In genomic region chr1:118553045-118553444, GRCm38 (mm10) we compare ENCODE assay signal across 24 mouse cellular contexts.
DNase-seq lines count a peak whose midpoint lies in the region; ATAC-seq and TF ChIP-seq lines count a peak whose summit lies in the region.
"Had no signal": no experiment of that assay in that cellular context is flagged by ENCODE, and none has a peak within 500 bp of the region (broad histone marks: within the 10 kb centered on the region; RNA-seq: fewer than 3 reads in every experiment).

No protein-coding gene starts in this region.

- no peak for TF ChIP-seq CTCF in layer of hippocampus, adult 2 months (conservative IDR thresholded peaks at IDR 0.05)
- TF ChIP-seq CTCF in G1E (IDR thresholded peaks at IDR 0.05; ENCODE audit: low read depth, low read length) (no peak), MEL (IDR thresholded peaks at IDR 0.05 in 2 of 3, conservative IDR thresholded peaks at IDR 0.05 in 1 of 3; ENCODE audit: control insufficient read depth in 1 of 3, insufficient read depth in 1 of 3, low read depth in 2 of 3, low read length in 3 of 3, poor library complexity in 1 of 3, severe bottlenecking in 1 of 3) (no peak)

- H3K4me3 ChIP-seq in layer of hippocampus, adult 2 months: no peak overlapping the region
- H3K4me3 ChIP-seq in G1E (ENCODE audit: low read depth, low read length): no peak overlapping the region
- H3K4me3 ChIP-seq in MEL (ENCODE audit: control insufficient read depth in 1 of 2, insufficient read depth in 1 of 2, low read depth in 2 of 2, low read length in 2 of 2): no peak overlapping the region

- H3K27me3 ChIP-seq in G1E (ENCODE audit: insufficient read depth, low read length) (no peaks in the 10 kb centered on the region), MEL (ENCODE audit: control insufficient read depth in 1 of 2, insufficient read depth in 2 of 2, low read length in 2 of 2) (no peaks in the 10 kb centered on the region)
- H3K27me3 ChIP-seq: CH12.LX, Patski had no signal

- peak overlapping the region; percentile 5; the same call in 1 of the 2 replicates for H3K27ac ChIP-seq in layer of hippocampus, adult 2 months
- H3K27ac ChIP-seq in MEL (ENCODE audit: control insufficient read depth, low read depth, low read length): no peak overlapping the region

- H3K4me1 ChIP-seq in G1E (ENCODE audit: insufficient read depth, low read depth, low read length) (no peaks in the 10 kb centered on the region; the same call in 1 of the 2 replicates), MEL (ENCODE audit: control insufficient read depth in 1 of 2, insufficient read depth in 2 of 2, low read length in 2 of 2) (peaks cover 0 to 2% of the 10 kb centered on the region in 2 experiments; a peak in 1 of 4 replicates)

- H3K9me3 ChIP-seq in G1E (replicated peaks) (no peaks in the 10 kb centered on the region), MEL (replicated peaks; ENCODE audit: insufficient read depth, low read length) (no peaks in the 10 kb centered on the region)

- TF ChIP-seq POLR2A in MEL (IDR thresholded peaks at IDR 0.05; ENCODE audit: control insufficient read depth in 1 of 2, insufficient read depth in 1 of 2, low read depth in 1 of 2, low read length in 2 of 2, poor library complexity in 1 of 2): no peak

- TF ChIP-seq EP300 in MEL (IDR thresholded peaks at IDR 0.05; ENCODE audit: low read depth in 1 of 2, low read length in 2 of 2): peak in 1 of 2 experiments; percentile 34; a peak in 1 of 4 replicates

- 0 out of 2 replicates have a peak, but pooled peaks have one; percentile 34 for ATAC-seq in G1E (ENCODE audit: extremely low read depth, insufficient number of reproducible peaks, low FRiP score, poor library complexity, severe bottlenecking)
- ATAC-seq: activated CD4-positive, CD25-positive, alpha-beta regulatory T cell, adult 4 months; CD4-positive, CD25-positive, alpha-beta regulatory T cell, adult 4 months; Patski had no signal

- H3K9ac ChIP-seq in MEL (ENCODE audit: control insufficient read depth, low read depth, low read length, poor library complexity, severe bottlenecking): no peak overlapping the region

- H3K36me3 ChIP-seq in G1E (replicated peaks) (peaks cover 90% of the 10 kb centered on the region), MEL (ENCODE audit: control insufficient read depth in 1 of 2, insufficient read depth in 2 of 2, low read length in 2 of 2) (peaks cover 1 to 5% of the 10 kb centered on the region in 2 experiments)

- TF ChIP-seq RAD21 in MEL (IDR thresholded peaks at IDR 0.05; ENCODE audit: low read depth, low read length): no peak

- DNase-seq in layer of hippocampus, adult 2 months (ENCODE audit: low spot score in 2 of 2): no peak
- no peak for DNase-seq in layer of hippocampus, adult 18-20 months (ENCODE audit: low spot score in 2 of 2)
- no peak for DNase-seq in G1E (ENCODE audit: low spot score)
- DNase-seq in MEL (ENCODE audit: low read depth, low spot score): peak; percentile 81
- DNase-seq in MEL-GATA-1-ER (ENCODE audit: extremely low read depth, low read depth): peak; percentile 58
- DNase-seq in gastrocnemius, postnatal 25 days: no peak
- DNase-seq in ovary, adult 18-20 months (ENCODE audit: low spot score): no peak
- DNase-seq in left cerebral cortex, adult 8-10 months (ENCODE audit: low spot score in 2 of 2): no peak
- DNase-seq: adrenal gland, adult 2 months; adrenal gland, adult 8-10 months; adrenal gland, postnatal 10 days; adrenal gland, postnatal 14 days; adrenal gland, postnatal 25 days; adrenal gland, postnatal 36 days; B cell, adult 2 months; cerebellum, adult 11 months; cerebellum, adult 11-12 months; cerebellum, adult 18-20 months; cerebellum, adult 2 months; cerebellum, adult 8-10 months had no signal

- no peaks in the 10 kb centered on the region for H3K79me2 ChIP-seq in MEL (ENCODE audit: control insufficient read depth, insufficient read depth, low read length, poor library complexity)

TF ChIP-seq in MEL, 35 proteins besides CTCF, POLR2A, EP300 and RAD21:
- TF ChIP-seq CHD1 (IDR thresholded peaks at IDR 0.05; ENCODE audit: low read depth, low read length) (no peak), SIN3A (IDR thresholded peaks at IDR 0.05; ENCODE audit: low read length) (peak; percentile 60), ETS1 (IDR thresholded peaks at IDR 0.05; ENCODE audit: low read depth, low read length) (peak; percentile 94), USF2 (IDR thresholded peaks at IDR 0.05; ENCODE audit: borderline replicate concordance in 1 of 2, insufficient read depth in 1 of 2, low read depth in 1 of 2, low read length in 2 of 2) (no peak), MAFK (IDR thresholded peaks at IDR 0.05; ENCODE audit: borderline replicate concordance, low read depth, low read length) (peak; percentile 94), ZNF384 (IDR thresholded peaks at IDR 0.05; ENCODE audit: low read depth, low read length) (peak; percentile 96), MXI1 (IDR thresholded peaks at IDR 0.05; ENCODE audit: low read depth, low read length) (no peak), POLR2AphosphoS5 (IDR thresholded peaks at IDR 0.05; ENCODE audit: borderline replicate concordance, low read depth, low read length) (no peak), GATA1 (IDR thresholded peaks at IDR 0.05; ENCODE audit: low read depth, low read length) (peak; percentile 77)

Comparison
In these comparisons a context has a peak if more than half of its experiments do, and no peak if none do; other contexts are left out.
1. DNase-seq: peak in MEL (single experiment) and MEL-GATA-1-ER (single experiment); none in layer of hippocampus, adult 2 months (0 of 2), layer of hippocampus, adult 18-20 months (0 of 2), G1E (single experiment), gastrocnemius, postnatal 25 days (single experiment), ovary, adult 18-20 months (single experiment) and left cerebral cortex, adult 8-10 months (0 of 2).